Comparison of ENCODE assay signal across 12 mouse cellular contexts in genomic region chr7:112779636-112780035, GRCm38 (mm10).
DNase-seq lines count a peak whose midpoint lies in the region; ATAC-seq lines count a peak whose summit lies in the region.
"Had no signal": no experiment of that assay in that cellular context is flagged by ENCODE, and none has a peak within 500 bp of the region (broad histone marks: within the 10 kb centered on the region; RNA-seq: fewer than 3 reads in every experiment).

No protein-coding gene starts in this region.

- 21% methylated on average over 6 of the region's 6 CpGs for WGBS in heart, embryonic 12.5 days
- WGBS in embryonic facial prominence, embryonic 11.5 days, result 30% methylated on average over 6 of the region's 6 CpGs
- WGBS in hindbrain, embryonic 11.5 days, result 25% methylated on average over 6 of the region's 6 CpGs
- WGBS in midbrain, embryonic 13.5 days, result 23% methylated on average over 6 of the region's 6 CpGs

- peaks cover 66% of the 10 kb centered on the region for H3K4me1 ChIP-seq in heart, embryonic 12.5 days (replicated peaks)
- peaks cover 9% of the 10 kb centered on the region for H3K4me1 ChIP-seq in embryonic facial prominence, embryonic 11.5 days (ENCODE audit: control insufficient read depth, insufficient read depth, low read length)
- H3K4me1 ChIP-seq in hindbrain, embryonic 11.5 days (replicated peaks; ENCODE audit: control insufficient read depth, insufficient read depth, low read length), result peaks cover 14% of the 10 kb centered on the region; the same call in 1 of the 2 replicates
- H3K4me1 ChIP-seq in midbrain, embryonic 13.5 days (replicated peaks), result peaks cover 49% of the 10 kb centered on the region
- H3K4me1 ChIP-seq: liver, embryonic 12.5 days had no signal

- ATAC-seq in heart, embryonic 12.5 days (ENCODE audit: insufficient number of reproducible peaks, low FRiP score), result 0 out of 2 replicates have a peak, but pooled peaks have one; percentile 36
- ATAC-seq in embryonic facial prominence, embryonic 11.5 days (replicated peaks; ENCODE audit: insufficient number of reproducible peaks, low FRiP score, low TSS enrichment, low read depth), result peak; percentile 53
- peak; percentile 87 for ATAC-seq in hindbrain, embryonic 11.5 days (ENCODE audit: low FRiP score)
- ATAC-seq in midbrain, embryonic 13.5 days, result peak; percentile 85
- ATAC-seq: liver, embryonic 12.5 days had no signal

- H3K36me3 ChIP-seq in heart, embryonic 12.5 days, result no peaks in the 10 kb centered on the region
- H3K36me3 ChIP-seq in embryonic facial prominence, embryonic 11.5 days (replicated peaks; ENCODE audit: control insufficient read depth, insufficient read depth, low read depth, low read length), result no peaks in the 10 kb centered on the region
- no peaks in the 10 kb centered on the region for H3K36me3 ChIP-seq in hindbrain, embryonic 11.5 days (ENCODE audit: control insufficient read depth, insufficient read depth, low read length)
- no peaks in the 10 kb centered on the region for H3K36me3 ChIP-seq in midbrain, embryonic 13.5 days
- H3K36me3 ChIP-seq: liver, embryonic 12.5 days had no signal

- peak overlapping the region; percentile 94 for H3K27ac ChIP-seq in heart, embryonic 12.5 days (ENCODE audit: poor library complexity, severe bottlenecking)
- 0 out of 2 replicates have a peak overlapping the region, but pooled peaks have one; percentile 10 for H3K27ac ChIP-seq in embryonic facial prominence, embryonic 11.5 days (replicated peaks; ENCODE audit: low read depth, low read length)
- H3K27ac ChIP-seq in hindbrain, embryonic 11.5 days (ENCODE audit: low read depth, low read length), result no peak overlapping the region
- peak overlapping the region; percentile 51 for H3K27ac ChIP-seq in midbrain, embryonic 13.5 days
- H3K27ac ChIP-seq: liver, embryonic 12.5 days had no signal

- H3K4me2 ChIP-seq in heart, embryonic 12.5 days, result peak overlapping the region; percentile 39
- no peak overlapping the region for H3K4me2 ChIP-seq in embryonic facial prominence, embryonic 11.5 days (ENCODE audit: low read depth, low read length)
- H3K4me2 ChIP-seq in hindbrain, embryonic 11.5 days (replicated peaks; ENCODE audit: low read depth, low read length), result no peak overlapping the region
- H3K4me2 ChIP-seq in midbrain, embryonic 13.5 days (replicated peaks), result no peak overlapping the region
- H3K4me2 ChIP-seq: liver, embryonic 12.5 days had no signal

- H3K9ac ChIP-seq in heart, embryonic 12.5 days, result peak overlapping the region; percentile 11
- H3K9ac ChIP-seq in embryonic facial prominence, embryonic 11.5 days (replicated peaks; ENCODE audit: low read length), result no peak overlapping the region
- no peak overlapping the region for H3K9ac ChIP-seq in hindbrain, embryonic 11.5 days (ENCODE audit: low read depth, low read length)
- no peak overlapping the region for H3K9ac ChIP-seq in midbrain, embryonic 13.5 days (replicated peaks)
- H3K9ac ChIP-seq: liver, embryonic 12.5 days had no signal

- 0 out of 2 replicates have a peak, but pooled peaks cover 4% of the 10 kb centered on the region for H3K9me3 ChIP-seq in heart, embryonic 12.5 days (replicated peaks)
- H3K9me3 ChIP-seq in embryonic facial prominence, embryonic 11.5 days (replicated peaks; ENCODE audit: control insufficient read depth, low read length), result no peaks in the 10 kb centered on the region
- H3K9me3 ChIP-seq in hindbrain, embryonic 11.5 days (ENCODE audit: control insufficient read depth, low read length), result no peaks in the 10 kb centered on the region
- H3K9me3 ChIP-seq in midbrain, embryonic 13.5 days, result no peaks in the 10 kb centered on the region
- H3K9me3 ChIP-seq: liver, embryonic 12.5 days had no signal

- DNase-seq in heart, adult 9 months (ENCODE audit: low spot score in 2 of 2), result no peak
- no peak for DNase-seq in embryonic facial prominence, embryonic 11.5 days (ENCODE audit: low spot score)
- peak; percentile 50 for DNase-seq in hindbrain, embryonic 11.5 days (ENCODE audit: low spot score)
- DNase-seq in adrenal gland, postnatal 4 days (ENCODE audit: low spot score in 2 of 2), result no peak
- DNase-seq in yolk sac, embryonic 10.5 days (ENCODE audit: low spot score), result no peak
- DNase-seq in right cerebral cortex, postnatal 10 days (ENCODE audit: low spot score in 2 of 2), result no peak
- DNase-seq: cerebellum, adult 9-11 months; kidney, postnatal 25 days had no signal

- no peak overlapping the region for H3K4me3 ChIP-seq in heart, embryonic 12.5 days
- no peak overlapping the region for H3K4me3 ChIP-seq in embryonic facial prominence, embryonic 11.5 days (ENCODE audit: low read depth, low read length)
- H3K4me3 ChIP-seq in hindbrain, embryonic 11.5 days (ENCODE audit: low read depth, low read length), result no peak overlapping the region
- H3K4me3 ChIP-seq in midbrain, embryonic 13.5 days (replicated peaks), result no peak overlapping the region
- H3K4me3 ChIP-seq: liver, embryonic 12.5 days had no signal

- H3K27me3 ChIP-seq in heart, embryonic 12.5 days (replicated peaks), result no peaks in the 10 kb centered on the region
- no peaks in the 10 kb centered on the region for H3K27me3 ChIP-seq in embryonic facial prominence, embryonic 11.5 days (ENCODE audit: control insufficient read depth, insufficient read depth, low read length)
- H3K27me3 ChIP-seq in hindbrain, embryonic 11.5 days (ENCODE audit: control insufficient read depth, insufficient read depth, low read length), result no peaks in the 10 kb centered on the region
- H3K27me3 ChIP-seq in midbrain, embryonic 13.5 days, result no peaks in the 10 kb centered on the region
- H3K27me3 ChIP-seq: CH12.LX; liver, embryonic 12.5 days had no signal

Comparison
In these comparisons a context has a peak if more than half of its experiments do, and no peak if none do; other contexts are left out.
1. ATAC-seq: peak in every context shown above with its lines; median percentile 87 in hindbrain, embryonic 11.5 days; 85 in midbrain, embryonic 13.5 days; 53 in embryonic facial prominence, embryonic 11.5 days; 36 in heart, embryonic 12.5 days.